Mouse (Mus musculus) adrenal gland, adult (tissue): ENCODE data around the gene Axin1.

ENCODE experiments used
- DNase-seq, 2 experiments: peaks; one replicate each; pipeline ENCODE4 v3.0.0; 2022 to 2023; ENCODE audit warnings: low spot score in 1 of 2; ENCODE audit not compliant: inconsistent age in 2 of 2

Gene Axin1

GRCm38 (mm10) chr17:26235077-26235815 lies 96.8 kb downstream of the Axin1 start:
- DNase-seq, result peak in 1 of 2 experiments; percentile 52

- no peak for DNase-seq
These were observed 99.2 kb downstream of the Axin1 start for GRCm38 (mm10) chr17:26237667-26238066.

GRCm38 (mm10) chr17:26239551-26239950 lies 101.1 kb downstream of the Axin1 start:
- no peak for DNase-seq

- DNase-seq, result peak in 1 of 2 experiments; percentile 64
These were observed 101.8 kb downstream of the Axin1 start for GRCm38 (mm10) chr17:26240120-26240790.

GRCm38 (mm10) chr17:26240990-26241389 lies 102.5 kb downstream of the Axin1 start:
- DNase-seq, result peak; percentile 37 to 77

GRCm38 (mm10) chr17:26243471-26244100 lies 105.1 kb downstream of the Axin1 start:
- DNase-seq, result peak; percentile 85 to 96

- peak; percentile 96 to 98 for DNase-seq
These were observed 105.8 kb downstream of the Axin1 start, which contains the start of gene Fam234a for GRCm38 (mm10) chr17:26244101-26244841. TSS of gene Fam234a (minus strand) at chr17:26244242.
